Mouse (Mus musculus): ENCODE measurements around the gene Mgll. TPM values are rescaled to one million over a fixed set of nuclear protein-coding genes. Genes with fewer than 3 reads are reported as not detected.

The Mgll gene
- polyA plus RNA-seq, 1 experiment from 2014 or later: 52.6 TPM

Other genes with a start within 250 kb of the Mgll start
- 138 and 139 TPM in 2 replicates for gene Sec61a1, start 205.5 kb upstream of the Mgll start, polyA plus RNA-seq (2015; fragmentation: Nextera tagmentation; extraction: Ambion mirVana)
- 0.13 and 0.21 TPM in 2 replicates for gene Kbtbd12, start 86.5 kb upstream of the Mgll start, polyA plus RNA-seq (2015; fragmentation: Nextera tagmentation; extraction: Ambion mirVana)
- gene Abtb1, start 117.6 kb downstream of the Mgll start, polyA plus RNA-seq (2015; fragmentation: Nextera tagmentation; extraction: Ambion mirVana): 64.7 and 77.2 TPM in 2 replicates
- 14.1 and 16.9 TPM in 2 replicates for gene Podxl2, start 150.6 kb downstream of the Mgll start, polyA plus RNA-seq (2015; fragmentation: Nextera tagmentation; extraction: Ambion mirVana)
- gene Mcm2, start 174.4 kb downstream of the Mgll start, polyA plus RNA-seq (2015; fragmentation: Nextera tagmentation; extraction: Ambion mirVana): 138 and 161 TPM in 2 replicates
- gene Tpra1, start 177.8 kb downstream of the Mgll start, polyA plus RNA-seq (2015; fragmentation: Nextera tagmentation; extraction: Ambion mirVana): 77.0 and 78.8 TPM in 2 replicates